Mouse (Mus musculus) T-cell, adult 2 months (primary cell): ENCODE data around the gene Fam163a.
A peak's percentile ranks its signal among the peaks of the same experiment; 100 is the strongest.

Experiments used
- DNase-seq: peaks from one replicate; pipeline ENCODE4 v3.0.0; 2022; ENCODE audit warnings: low spot score

The Fam163a gene

DNA sequence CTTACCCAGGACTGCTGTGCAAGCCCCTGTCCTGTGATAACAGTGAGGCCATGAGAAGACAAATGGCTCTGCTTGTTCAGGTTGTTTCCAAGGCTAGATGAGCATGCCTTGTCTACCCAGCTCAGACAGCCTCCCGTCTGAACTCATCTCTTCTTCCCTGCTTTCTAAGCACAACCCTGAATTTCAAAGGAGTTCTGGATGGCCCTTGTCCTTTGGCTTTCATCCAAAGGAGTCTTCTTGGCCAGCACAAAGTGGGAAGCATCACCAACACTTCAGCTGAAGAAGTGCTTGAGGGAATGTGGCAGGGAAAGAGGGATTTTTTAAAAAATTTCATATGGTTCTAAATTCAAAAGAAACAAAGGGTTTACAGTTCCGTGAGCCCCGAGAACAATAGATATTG is 3.8 kb downstream of the Fam163a start:
- DNase-seq: no peak

- no peak for DNase-seq
Measured at GRCm38 (mm10) chr1:156197588-156197987, 7.2 kb downstream of the Fam163a start.

DNA sequence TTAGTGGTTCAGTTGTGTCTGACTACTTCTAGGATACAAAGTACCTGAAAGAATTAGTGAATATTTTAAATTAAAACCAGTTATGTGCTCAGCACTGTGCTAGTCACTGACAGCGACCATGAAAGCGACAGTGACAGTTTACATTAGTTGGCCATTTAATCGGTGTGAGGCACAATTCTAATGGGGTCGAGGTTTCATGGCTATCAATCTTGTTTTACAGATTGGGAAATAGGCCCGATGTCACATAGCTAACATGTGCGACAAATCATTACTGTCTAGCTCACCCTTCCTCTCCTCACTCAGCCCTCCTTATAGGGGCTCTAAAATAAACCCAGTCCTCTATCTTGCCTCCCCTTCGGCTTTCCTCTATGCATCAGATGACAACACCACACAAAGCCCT is 11.5 kb downstream of the Fam163a start:
- DNase-seq: no peak

DNA sequence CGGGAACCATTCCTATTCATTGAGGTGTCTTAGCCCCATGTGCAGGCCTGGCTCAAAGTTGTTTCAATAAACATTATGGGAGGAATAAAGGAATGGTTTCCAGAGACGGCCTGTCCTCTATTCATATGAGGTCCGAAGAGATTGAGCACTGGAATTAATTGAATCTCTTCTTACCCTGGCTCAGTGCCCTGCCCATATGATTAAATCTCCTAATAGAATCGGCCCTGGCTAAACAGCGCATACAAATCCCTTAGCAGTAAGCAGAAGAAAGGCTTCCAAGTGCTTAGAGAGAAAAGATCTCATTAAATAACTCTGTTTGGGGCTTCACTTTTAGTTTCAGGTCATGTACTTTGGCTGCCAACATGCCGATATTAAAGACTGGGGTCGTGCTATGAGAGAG is 12.0 kb downstream of the Fam163a start:
- no peak for DNase-seq

DNA sequence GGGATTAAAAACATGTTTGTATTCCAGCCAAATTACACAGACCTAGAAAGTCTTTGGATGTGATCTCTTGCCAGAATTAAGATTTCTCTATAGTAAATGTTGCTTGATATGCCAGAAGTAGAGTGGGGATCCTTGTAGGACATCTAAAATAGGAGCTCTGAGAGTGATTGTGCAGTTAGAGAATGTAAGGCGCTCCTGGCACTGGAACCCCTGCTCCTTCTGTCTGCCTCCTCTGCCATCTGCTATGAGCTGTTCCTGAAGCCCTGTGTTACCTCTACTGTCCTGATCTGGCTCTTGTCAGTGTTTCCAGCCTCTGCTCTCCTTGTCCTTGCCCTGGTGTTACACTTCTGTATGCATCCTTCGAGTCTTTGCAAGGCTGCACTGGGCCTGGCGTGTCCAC is 18.2 kb downstream of the Fam163a start:
- no peak for DNase-seq

DNA sequence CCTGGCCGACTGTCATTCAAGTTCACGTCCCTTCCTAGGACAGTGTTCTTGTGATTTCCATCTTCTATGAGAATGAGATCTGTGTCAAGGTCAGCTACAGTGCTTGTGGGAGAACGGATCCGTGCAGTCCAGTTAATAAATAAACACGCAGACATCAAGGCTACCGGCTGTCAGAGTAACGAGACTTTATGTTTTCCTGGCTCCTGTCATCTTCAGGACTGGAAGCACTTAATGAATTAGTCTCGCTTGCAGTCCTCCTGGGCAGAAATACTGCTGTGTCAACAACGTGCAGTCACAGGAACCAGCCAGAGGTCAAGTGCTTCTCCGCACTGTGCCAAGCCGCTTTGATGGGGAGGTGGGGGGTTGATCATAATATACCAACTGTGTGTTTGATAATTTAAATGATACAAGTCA is 20.7 kb downstream of the Fam163a start:
- DNase-seq: no peak

- no peak for DNase-seq
Measured at GRCm38 (mm10) chr1:156183176-156183958, 21.5 kb downstream of the Fam163a start.

GRCm38 (mm10) chr1:156179875-156180274 is 25.0 kb downstream of the Fam163a start:
- DNase-seq: no peak

DNA sequence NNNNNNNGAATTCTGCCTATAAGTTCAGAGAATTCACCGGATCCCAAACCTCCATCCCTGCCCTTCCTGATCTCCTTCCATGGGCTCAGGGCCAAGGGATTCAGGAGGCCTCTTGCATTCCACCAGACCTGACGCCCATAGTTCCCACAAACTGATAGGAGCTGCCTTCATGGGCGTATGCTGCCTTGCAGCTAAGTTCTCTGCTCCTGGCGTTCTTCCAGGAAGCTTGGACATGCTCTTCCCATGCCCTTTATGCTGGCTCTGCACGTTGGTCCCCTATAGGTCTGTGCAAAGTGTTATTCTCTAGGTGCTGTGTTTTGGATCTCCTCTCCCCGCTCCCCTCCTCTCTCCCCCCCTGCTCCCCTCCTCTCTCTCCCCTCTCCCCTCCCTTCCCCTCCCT is 36.1 kb downstream of the Fam163a start:
- DNase-seq: no peak

DNA sequence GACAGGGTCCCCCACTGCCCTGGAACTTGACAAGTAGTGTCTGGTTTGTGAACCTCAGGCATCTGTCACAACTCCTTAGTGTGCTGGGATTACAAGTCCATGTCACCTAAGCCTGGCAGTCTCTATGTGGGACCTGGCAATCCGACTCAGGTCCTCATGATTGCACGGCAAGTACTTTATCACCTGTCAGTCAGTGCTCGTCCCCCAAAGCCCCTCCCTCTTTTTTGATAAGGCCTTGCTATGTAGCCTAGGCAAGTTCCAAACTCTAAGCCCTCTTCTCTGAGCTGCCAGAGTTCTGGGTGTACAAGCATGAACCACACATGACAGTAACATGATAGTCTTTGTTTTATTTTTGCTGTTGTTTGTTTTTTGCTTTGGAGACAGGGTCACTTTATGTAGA is 88.1 kb downstream of the Fam163a start:
- DNase-seq: no peak

DNA sequence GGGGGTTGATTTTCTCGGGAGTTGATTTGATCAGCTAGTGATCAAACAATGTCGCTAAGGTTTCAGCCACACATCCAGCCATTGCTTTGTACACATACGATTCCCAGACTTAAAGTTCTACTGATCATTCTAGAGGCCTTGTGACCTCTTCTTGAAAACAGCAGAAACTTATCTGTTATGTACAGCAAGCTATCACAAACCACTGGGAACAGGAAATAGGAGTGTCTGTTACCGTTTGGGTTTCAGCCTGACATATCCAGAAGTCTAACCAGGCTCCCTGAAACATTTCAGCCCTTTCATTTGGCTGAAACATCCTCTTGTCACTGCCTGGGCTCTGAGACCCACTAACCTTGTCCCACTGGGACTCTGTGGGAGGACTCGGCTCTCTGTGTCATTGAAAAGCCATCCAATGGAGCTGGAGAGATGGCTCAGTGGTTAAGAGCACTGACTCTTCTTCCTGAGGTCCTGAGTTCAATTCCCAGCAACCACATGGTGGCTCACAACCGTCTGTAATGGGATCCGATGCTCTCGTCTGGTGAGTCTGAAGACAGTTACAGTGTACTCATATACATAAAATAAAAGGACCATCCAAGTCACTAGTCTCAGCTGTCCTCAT is 90.8 kb downstream of the Fam163a start:
- DNase-seq: no peak

- no peak for DNase-seq
Measured at GRCm38 (mm10) chr1:156112142-156112541, 92.7 kb downstream of the Fam163a start.

GRCm38 (mm10) chr1:156111728-156112127 is 93.1 kb downstream of the Fam163a start:
- DNase-seq: no peak

GRCm38 (mm10) chr1:156111090-156111489 is 93.7 kb downstream of the Fam163a start:
- no peak for DNase-seq

- DNase-seq: no peak
Measured at GRCm38 (mm10) chr1:156108400-156108799, 96.4 kb downstream of the Fam163a start.

GRCm38 (mm10) chr1:156107424-156107823 is 97.4 kb downstream of the Fam163a start:
- DNase-seq: no peak

DNA sequence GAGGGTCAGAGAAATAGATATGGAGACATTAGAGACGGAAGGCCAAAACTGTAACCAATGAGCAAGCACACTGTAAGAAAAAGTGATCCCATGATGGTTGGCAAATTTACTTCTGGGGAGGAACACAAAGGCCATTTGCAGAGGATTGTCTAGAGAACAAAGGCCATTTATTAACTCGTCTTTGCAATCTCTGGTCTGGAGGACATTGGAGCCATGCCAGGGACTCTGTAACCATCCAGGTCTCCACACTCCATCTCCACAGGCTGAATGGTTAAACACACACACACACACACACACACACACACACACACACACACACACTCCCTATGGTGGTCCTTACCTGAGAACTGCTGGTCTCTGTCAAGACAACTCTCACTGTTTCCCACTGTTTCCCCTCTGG is 99.4 kb downstream of the Fam163a start:
- no peak for DNase-seq

GRCm38 (mm10) chr1:156103763-156104162 is 101.1 kb downstream of the Fam163a start:
- DNase-seq: no peak

GRCm38 (mm10) chr1:156091811-156092210 is 113.0 kb downstream of the Fam163a start:
- no peak for DNase-seq

- DNase-seq: no peak
Measured at GRCm38 (mm10) chr1:156090042-156090441, 114.8 kb downstream of the Fam163a start.

- DNase-seq: no peak
Measured at GRCm38 (mm10) chr1:156089561-156089960, 115.3 kb downstream of the Fam163a start.

- no peak for DNase-seq
Measured at GRCm38 (mm10) chr1:156087586-156087985, 117.2 kb downstream of the Fam163a start.

- DNase-seq: peak; percentile 31
Measured at GRCm38 (mm10) chr1:156085770-156086169, 119.1 kb downstream of the Fam163a start.

- DNase-seq: no peak
Measured at GRCm38 (mm10) chr1:156084603-156085002, 120.2 kb downstream of the Fam163a start.
